Mouse (Mus musculus) spleen, adult 10 weeks (tissue): ENCODE results near the gene Svs4. TPM values are rescaled to one million over a fixed set of nuclear protein-coding genes. Genes with fewer than 3 reads are reported as not detected.

ENCODE experiments used
- polyA plus RNA-seq: library from polyadenylated mRNA; stranded (reverse); fragments of 350-450 nt; fragmentation: Illumina TruSeq; extraction: RNeasy Lipid Tissue Mini Kit (QIAGEN cat#74804); gene quantifications from one replicate; pipeline ENCODE4 v1.2.3, GENCODE M21; 2015; ENCODE audit warnings: low replicate concordance; ENCODE audit not compliant: insufficient read depth

Svs4 gene
- polyA plus RNA-seq: not detected

DNA sequence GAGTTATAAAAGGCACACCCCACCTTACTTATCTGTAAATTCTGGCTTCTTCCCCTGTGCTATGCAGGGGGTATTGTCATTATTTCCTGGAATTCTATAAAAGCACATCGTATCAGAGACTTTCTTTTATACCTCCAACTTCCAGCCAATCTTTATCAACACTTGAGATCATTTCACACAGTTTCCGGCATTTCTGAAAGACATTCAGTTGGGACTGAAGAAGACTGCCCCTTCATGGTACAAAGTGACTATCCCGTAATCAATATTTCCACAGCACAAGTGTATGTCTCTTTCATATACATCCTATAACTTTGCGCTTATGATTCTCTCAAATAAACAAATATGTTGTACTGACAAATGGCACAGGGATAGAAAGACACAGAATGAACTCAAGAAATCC lies at the start of gene Svs4:
TSS of gene Svs4 (minus strand) at position 101 of the 400 bp plus-strand sequence.

GRCm38 (mm10) chr2:164316451-164316850 lies 38.2 kb upstream of the Svs4 start, which contains the start of gene Svs6:
Gene Svs6 (plus strand): TSS chr2:164316751.

DNA sequence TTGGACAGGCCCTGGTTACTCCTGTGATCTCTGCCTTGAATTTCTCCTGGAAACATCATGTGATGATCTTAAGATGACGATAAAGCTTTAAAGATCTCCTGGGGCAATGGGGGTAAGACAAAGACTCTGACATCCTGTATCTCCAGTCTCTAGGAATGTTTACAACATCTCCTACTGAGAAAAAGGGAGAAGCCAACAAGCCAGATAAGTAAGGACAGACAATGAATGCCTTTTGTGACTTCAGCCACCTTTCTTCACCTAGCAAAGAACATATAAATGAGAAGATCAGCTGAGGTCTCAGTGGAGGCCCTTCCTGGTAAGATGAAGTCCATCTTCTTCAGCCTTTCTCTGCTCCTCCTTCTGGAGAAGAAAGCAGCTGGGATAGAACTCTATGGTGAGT lies 10.7 kb upstream of the Svs4 start, which contains the start of gene Svs3a:
TSS of gene Svs3a (plus strand) at position 301 of the 400 bp plus-strand sequence.

GRCm38 (mm10) chr2:164256540-164256939 lies 21.7 kb downstream of the Svs4 start, which contains the start of gene Svs3b:
Gene Svs3b (minus strand): TSS chr2:164256640.

GRCm38 (mm10) chr2:164238366-164238765 lies 39.9 kb downstream of the Svs4 start, which contains the start of gene Svs2:
Gene Svs2 (minus strand): TSS chr2:164238466.

Other genes starting within 250 kb of the Svs4 start
- 201 TPM for gene Stk4, start 208.1 kb downstream of the Svs4 start, polyA plus RNA-seq
- gene Tomm34, start 207.3 kb downstream of the Svs4 start, polyA plus RNA-seq: 64.8 TPM
- gene Kcns1, start 107.3 kb downstream of the Svs4 start, polyA plus RNA-seq: not detected
- gene Wfdc5, start 95.7 kb downstream of the Svs4 start, polyA plus RNA-seq: not detected
- gene Wfdc12, start 87.9 kb downstream of the Svs4 start, polyA plus RNA-seq: not detected
- not detected for gene Wfdc15a, start 78.3 kb downstream of the Svs4 start, polyA plus RNA-seq
- gene Wfdc15b, start 56.8 kb downstream of the Svs4 start, polyA plus RNA-seq: not detected
- gene Svs2, start 40.0 kb downstream of the Svs4 start, polyA plus RNA-seq: not detected
- gene Svs3b, start 21.8 kb downstream of the Svs4 start, polyA plus RNA-seq: not detected
- gene Svs3a, start 10.8 kb upstream of the Svs4 start, polyA plus RNA-seq: not detected
- gene Svs6, start 38.3 kb upstream of the Svs4 start, polyA plus RNA-seq: not detected
- not detected for gene Svs5, start 54.3 kb upstream of the Svs4 start, polyA plus RNA-seq
- 67.5 TPM for gene Slpi, start 110.6 kb upstream of the Svs4 start, polyA plus RNA-seq
- gene Rbpjl, start 124.7 kb upstream of the Svs4 start, polyA plus RNA-seq: 0.04 TPM
- 0.06 TPM for gene Matn4, start 126.7 kb upstream of the Svs4 start, polyA plus RNA-seq
- 55.3 TPM for gene Sdc4, start 165.4 kb upstream of the Svs4 start, polyA plus RNA-seq
- 21.8 TPM for gene Sys1, start 178.5 kb upstream of the Svs4 start, polyA plus RNA-seq
- not detected for gene Gm20458, start 182.5 kb upstream of the Svs4 start, polyA plus RNA-seq
- gene Trp53tg5, start 195.3 kb upstream of the Svs4 start, polyA plus RNA-seq: not detected
- 12.0 TPM for gene Dbndd2, start 207.6 kb upstream of the Svs4 start, polyA plus RNA-seq
- gene Pigt, start 219.1 kb upstream of the Svs4 start, polyA plus RNA-seq: 28.4 TPM